Mouse (Mus musculus) lung, postnatal 10 days (tissue): Measurements from ENCODE around the gene Mettl7a3.
"Not testable (repeated sequence)": the region's sequence is repeated elsewhere in the genome, so short reads cannot be mapped to it uniquely, and the experiment has no call there.

Experiments
- DNase-seq: peaks from one replicate; pipeline ENCODE4 v3.0.0; 2021

The Mettl7a3 gene

GRCm38 (mm10) chr15:100332077-100332961 is 2.4 kb upstream of the Mettl7a3 start:
- DNase-seq = peak; percentile 34

- not testable (repeated sequence) for DNase-seq
These were observed 2.6 kb downstream of the Mettl7a3 start for GRCm38 (mm10) chr15:100337328-100337727.

GRCm38 (mm10) chr15:100337847-100338246 is 3.1 kb downstream of the Mettl7a3 start:
- DNase-seq = peak; percentile 81

GRCm38 (mm10) chr15:100341314-100341980 is 6.7 kb downstream of the Mettl7a3 start:
- DNase-seq = peak; percentile 42

GRCm38 (mm10) chr15:100345484-100345883 is 10.8 kb downstream of the Mettl7a3 start:
- DNase-seq = no peak

GRCm38 (mm10) chr15:100346761-100347160 is 12.0 kb downstream of the Mettl7a3 start:
- DNase-seq = no peak

GRCm38 (mm10) chr15:100349496-100349895 is 14.8 kb downstream of the Mettl7a3 start:
- DNase-seq = no peak

- DNase-seq = no peak
These were observed 16.9 kb downstream of the Mettl7a3 start for GRCm38 (mm10) chr15:100351501-100352060.

GRCm38 (mm10) chr15:100352711-100353250 is 18.1 kb downstream of the Mettl7a3 start, which contains the start of the genes Methig1 and Mettl7a2:
Methig1 (plus strand) TSS chr15:100353149.
Mettl7a2 (plus strand) TSS chr15:100353200.
- no peak for DNase-seq

- DNase-seq = not testable (repeated sequence)
These were observed 18.7 kb downstream of the Mettl7a3 start for GRCm38 (mm10) chr15:100353399-100353798.

- no peak for DNase-seq
These were observed 21.1 kb downstream of the Mettl7a3 start for GRCm38 (mm10) chr15:100355876-100356275.

GRCm38 (mm10) chr15:100364242-100364641 is 29.5 kb downstream of the Mettl7a3 start, which contains the start of gene Higd1c:
Higd1c (plus strand) TSS chr15:100364542.
- no peak for DNase-seq

- DNase-seq = not testable (repeated sequence)
These were observed 31.2 kb downstream of the Mettl7a3 start for GRCm38 (mm10) chr15:100365967-100366366.

- DNase-seq = no peak
These were observed 32.4 kb downstream of the Mettl7a3 start for GRCm38 (mm10) chr15:100367119-100367518.

- DNase-seq = peak; percentile 80
These were observed 40.3 kb downstream of the Mettl7a3 start for GRCm38 (mm10) chr15:100375066-100375465.

GRCm38 (mm10) chr15:100377847-100378505 is 43.2 kb downstream of the Mettl7a3 start:
- not testable (repeated sequence) for DNase-seq

GRCm38 (mm10) chr15:100379658-100380057 is 44.9 kb downstream of the Mettl7a3 start:
- DNase-seq = no peak

- DNase-seq = no peak
These were observed 45.4 kb downstream of the Mettl7a3 start for GRCm38 (mm10) chr15:100380104-100380503.

- no peak for DNase-seq
These were observed 51.0 kb downstream of the Mettl7a3 start for GRCm38 (mm10) chr15:100385705-100386104.

GRCm38 (mm10) chr15:100387544-100388223 is 53.0 kb downstream of the Mettl7a3 start:
- no peak for DNase-seq

- DNase-seq = no peak
These were observed 53.6 kb downstream of the Mettl7a3 start for GRCm38 (mm10) chr15:100388224-100388835.
